Mouse (Mus musculus): ENCODE results near the gene Il12rb1.

DNA sequence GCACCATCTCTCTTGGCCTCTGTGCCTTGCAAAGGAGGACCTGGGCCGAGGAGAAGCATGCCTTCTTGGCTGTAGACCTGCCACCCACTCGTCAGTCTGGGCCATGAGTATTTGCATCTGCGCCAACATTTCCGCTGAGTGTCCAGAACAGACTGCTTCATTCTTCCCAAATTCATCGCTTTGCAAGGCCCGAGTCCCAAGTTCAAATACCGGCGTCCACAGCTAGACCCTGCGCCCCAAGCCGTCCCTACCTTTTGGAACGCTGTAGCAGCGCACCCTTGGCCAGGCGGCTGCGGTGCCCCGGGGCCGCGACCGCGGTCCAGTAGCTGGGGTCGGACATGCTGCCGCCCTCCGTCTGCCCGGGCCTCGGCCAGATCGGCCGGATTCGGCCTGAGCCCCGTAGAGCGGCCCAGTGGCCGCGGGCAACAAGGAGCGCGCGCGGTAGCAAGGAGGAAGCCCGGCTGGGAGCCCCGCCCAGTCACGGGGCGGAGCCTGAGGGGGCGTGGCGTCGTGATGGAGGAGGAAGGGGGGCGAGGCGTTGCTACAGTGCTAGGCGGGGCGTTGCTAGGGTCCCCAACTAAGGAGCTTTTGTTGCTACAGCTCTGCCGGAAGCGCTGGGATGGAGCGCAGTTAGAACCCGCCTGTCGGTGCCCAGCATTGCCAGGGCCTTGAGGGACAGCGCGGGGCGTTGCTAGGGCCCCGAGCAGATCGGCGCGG lies 16.1 kb upstream of the Il12rb1 start:
- no peak for TF ChIP-seq CTCF (IDR thresholded peaks at IDR 0.05)
- TF ChIP-seq EP300 (IDR thresholded peaks at IDR 0.05): no peak

Measured in lung, postnatal 0 days (tissue).